Mouse (Mus musculus) B cell, adult 67 days (primary cell): Measurements from ENCODE around the gene Cd300lg. TPM values are rescaled to one million over a fixed set of nuclear protein-coding genes. Genes with fewer than 3 reads are reported as not detected.

ENCODE experiments used
- total RNA-seq, 2 experiments: library from RNA; stranded (reverse); gene quantifications; 4 replicates each; pipeline ENCODE4 v1.2.4; 2023

The Cd300lg gene
- not detected for total RNA-seq

GRCm38 (mm10) chr11:102041350-102041949 lies at the start of gene Cd300lg:
TSS of gene Cd300lg (plus strand) at chr11:102041509.

GRCm38 (mm10) chr11:102028087-102028816 lies 13.1 kb upstream of the Cd300lg start, which contains the start of gene Mpp3:
TSS of gene Mpp3 (minus strand) at chr11:102028461.

GRCm38 (mm10) chr11:102087931-102088898 lies 46.9 kb downstream of the Cd300lg start, which contains the start of gene Mpp2:
TSS of gene Mpp2 (minus strand) at chr11:102088515.

GRCm38 (mm10) chr11:102101219-102101618 lies 59.9 kb downstream of the Cd300lg start, which contains the start of gene Ppy:
TSS of gene Ppy (minus strand) at chr11:102101319.

Other genes starting within 250 kb of the Cd300lg start
- gene Meox1, start 147.1 kb upstream of the Cd300lg start, total RNA-seq, result under 1 TPM; 0.41 to 0.65 TPM
- not detected for gene Sost, start 74.5 kb upstream of the Cd300lg start, total RNA-seq
- not detected for gene Cfap97d1, start 57.2 kb upstream of the Cd300lg start, total RNA-seq
- gene Dusp3, start 54.5 kb upstream of the Cd300lg start, total RNA-seq, result 10 to 100 TPM; 14.7 to 27.4 TPM
- gene Mpp3, start 13.0 kb upstream of the Cd300lg start, total RNA-seq, result not detected
- not detected for gene Mpp2, start 47.0 kb downstream of the Cd300lg start, total RNA-seq
- not detected for gene Ppy, start 59.8 kb downstream of the Cd300lg start, total RNA-seq
- not detected for gene Pyy, start 66.3 kb downstream of the Cd300lg start, total RNA-seq
- not detected for gene Nags, start 104.0 kb downstream of the Cd300lg start, total RNA-seq
- gene Tmem101, start 114.9 kb downstream of the Cd300lg start, total RNA-seq, result 10 to 100 TPM in 1 of 2 experiments, 1 to 10 TPM in 1; 8.4 to 17.1 TPM
- 10 to 100 TPM; 53.8 to 57.7 TPM for gene Lsm12, start 143.8 kb downstream of the Cd300lg start, total RNA-seq
- 10 to 100 TPM; 44.4 to 48.9 TPM for gene G6pc3, start 148.1 kb downstream of the Cd300lg start, total RNA-seq
- 100 to 1,000 TPM; 117 to 132 TPM for gene Hdac5, start 188.7 kb downstream of the Cd300lg start, total RNA-seq
- under 1 TPM; 0.71 to 0.96 TPM for gene BC030867, start 207.4 kb downstream of the Cd300lg start, total RNA-seq
- not detected for gene Asb16, start 227.2 kb downstream of the Cd300lg start, total RNA-seq
- 10 to 100 TPM; 43.7 to 45.4 TPM for gene Tmub2, start 243.4 kb downstream of the Cd300lg start, total RNA-seq